Mouse (Mus musculus) fibroblast of lung, adult 2 months (primary cell): ENCODE results near the gene Preb.

ENCODE experiments used
- DNase-seq: peaks from one replicate; pipeline ENCODE4 v3.0.0-alpha.2; 2011; ENCODE audit warnings: low read depth

Preb gene

DNA sequence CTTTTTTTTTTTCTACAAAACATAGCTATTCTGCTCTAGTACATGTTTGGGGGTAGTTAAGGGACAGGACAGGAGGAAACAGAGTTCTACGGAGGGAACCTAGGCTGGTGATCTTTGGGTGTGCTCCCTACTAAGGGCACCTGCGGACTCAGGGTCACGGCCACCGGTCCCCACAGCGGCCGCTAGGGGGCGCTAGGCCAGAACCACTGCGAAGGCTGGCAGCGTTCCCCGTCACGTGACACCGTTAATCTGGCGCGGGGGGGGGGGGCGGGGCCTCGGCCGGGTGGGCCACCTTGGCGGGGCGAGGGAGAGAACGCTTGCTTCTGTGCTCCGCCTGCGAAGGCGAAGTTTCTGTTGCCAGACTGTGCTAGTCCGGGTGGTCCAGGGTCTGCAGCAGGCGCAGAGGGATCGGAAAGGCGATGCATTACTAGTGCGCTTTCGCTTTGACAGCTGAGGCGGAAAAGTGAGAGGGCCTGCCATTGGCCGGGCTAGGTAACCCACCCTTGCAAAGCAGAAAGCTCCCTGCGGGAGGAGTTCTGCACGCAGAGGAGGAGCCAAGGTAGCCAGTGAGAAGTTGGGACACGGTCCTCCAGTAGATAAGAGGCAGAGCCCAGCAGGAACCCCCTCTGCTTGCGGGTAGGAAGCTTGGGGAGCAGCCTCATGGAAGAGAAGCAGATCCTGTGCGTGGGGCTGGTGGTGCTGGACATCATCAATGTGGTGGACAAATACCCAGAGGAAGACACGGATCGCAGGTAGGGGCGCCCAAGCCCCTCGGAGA lies 38.7 kb downstream of the Preb start, which contains the start of gene Khk:
TSS of gene Khk (plus strand) at position 176 of the 778 bp plus-strand sequence.
- DNase-seq: no peak

DNA sequence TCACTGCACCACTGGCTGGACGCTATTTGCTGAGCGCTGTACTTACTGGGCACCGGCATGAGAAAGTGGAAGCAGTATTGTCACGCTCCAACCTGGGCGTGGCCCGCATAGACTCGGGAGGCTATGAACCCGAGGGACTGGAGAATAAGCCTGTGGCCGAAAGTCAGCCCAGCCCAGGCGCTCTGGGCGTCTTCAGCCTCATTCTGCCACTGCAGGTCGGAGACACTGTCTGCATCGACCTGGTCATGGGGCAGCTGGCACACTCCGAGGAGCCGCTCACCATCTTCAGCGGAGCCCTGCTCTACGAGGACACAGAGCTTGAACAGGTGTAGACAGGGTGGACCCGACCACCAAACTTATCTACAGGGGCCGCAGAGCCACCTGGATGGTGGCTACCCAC lies 39.5 kb downstream of the Preb start:
- DNase-seq: no peak

DNA sequence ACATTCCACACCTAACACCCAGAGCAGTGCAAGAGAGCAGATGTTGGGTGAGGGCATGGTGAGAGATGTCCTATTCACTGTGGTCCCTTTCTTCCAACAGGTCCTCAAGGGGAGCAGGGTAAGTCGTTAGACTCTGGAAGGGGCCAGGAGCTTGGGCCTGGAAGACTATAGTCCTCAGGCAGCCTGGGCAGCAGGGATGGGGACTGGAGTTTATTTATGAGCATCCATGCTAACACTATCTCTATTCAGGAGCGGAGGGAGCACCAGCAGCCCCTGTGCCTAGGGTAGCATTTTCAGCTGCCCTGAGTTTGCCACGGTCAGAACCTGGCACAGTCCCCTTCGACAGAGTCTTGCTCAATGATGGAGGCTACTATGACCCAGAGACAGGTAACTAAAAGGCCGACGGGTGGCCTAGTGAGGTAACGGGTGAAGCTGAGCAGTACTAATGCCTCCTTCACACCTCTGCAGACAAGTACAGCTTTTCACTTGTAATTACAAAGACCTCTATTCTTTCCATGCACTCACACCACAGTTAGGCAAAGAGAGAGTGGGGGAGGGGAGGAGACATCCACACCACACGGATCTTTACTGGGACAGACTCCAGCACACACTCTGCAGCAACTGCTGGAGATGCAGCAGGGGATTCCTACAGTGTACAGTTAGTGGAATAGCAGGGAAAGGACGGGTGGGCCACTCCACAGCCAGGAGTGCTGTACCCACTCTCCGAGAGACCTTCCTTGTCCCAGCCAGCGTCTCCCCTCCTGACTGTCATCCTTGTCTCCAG lies 40.1 kb downstream of the Preb start:
- DNase-seq: no peak

DNA sequence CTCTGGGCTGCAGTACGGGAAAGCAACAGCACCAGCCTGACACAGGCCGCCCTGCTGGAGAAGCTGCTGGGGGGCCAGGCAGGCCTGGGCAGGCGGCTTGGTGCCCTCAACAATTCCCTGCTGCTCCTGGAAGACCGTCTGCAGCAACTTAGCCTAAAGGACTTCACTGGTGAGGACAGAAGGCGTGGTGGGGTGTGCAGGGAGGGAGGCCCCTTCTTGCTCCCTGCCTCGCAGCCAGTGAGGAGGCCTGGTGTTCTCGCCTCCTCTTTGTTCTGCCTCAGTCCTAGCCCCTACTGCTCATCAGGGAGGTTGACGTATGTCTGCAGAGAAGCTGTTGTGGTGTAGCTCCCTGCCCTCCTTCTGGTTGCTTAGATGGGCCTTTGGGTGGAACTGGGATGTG lies 41.5 kb downstream of the Preb start:
- DNase-seq: no peak

GRCm38 (mm10) chr5:30917891-30918670 lies 42.1 kb downstream of the Preb start:
- no peak for DNase-seq

DNA sequence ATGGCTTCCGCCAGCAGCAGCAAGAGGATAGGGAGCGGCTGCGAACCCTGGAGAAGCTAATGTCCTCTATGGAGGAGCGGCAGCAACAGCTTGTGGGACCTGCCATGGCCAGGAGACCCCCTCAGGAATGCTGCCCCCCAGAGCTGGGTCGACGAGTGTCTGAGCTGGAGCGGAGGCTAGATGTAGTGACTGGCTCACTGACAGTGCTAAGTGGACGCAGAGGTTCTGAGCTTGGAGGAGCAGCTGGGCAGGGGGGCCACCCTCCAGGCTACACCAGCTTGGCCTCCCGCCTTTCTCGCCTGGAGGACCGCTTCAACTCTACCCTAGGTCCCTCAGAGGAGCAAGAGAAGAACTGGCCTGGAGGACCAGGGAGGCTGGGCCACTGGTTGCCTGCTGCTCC lies 42.8 kb downstream of the Preb start:
- no peak for DNase-seq

DNA sequence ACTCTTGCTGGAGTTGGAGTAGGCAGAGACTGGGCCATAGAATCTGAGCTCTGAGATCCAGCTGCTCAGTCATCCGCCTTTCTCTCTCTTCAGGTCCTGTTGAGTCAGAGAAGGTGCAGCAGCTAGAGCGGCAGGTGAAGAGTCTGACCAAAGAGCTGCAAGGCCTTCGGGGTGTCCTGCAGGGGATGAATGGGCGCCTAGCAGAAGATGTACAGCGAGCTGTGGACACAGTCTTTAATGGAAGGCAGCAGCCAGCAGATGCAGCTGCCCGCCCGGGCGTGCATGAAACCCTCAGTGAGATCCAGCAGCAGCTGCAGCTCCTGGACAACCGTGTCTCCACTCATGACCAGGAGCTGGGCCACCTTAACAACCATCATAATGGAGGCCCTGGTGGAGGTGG lies 43.3 kb downstream of the Preb start:
- DNase-seq: no peak

DNA sequence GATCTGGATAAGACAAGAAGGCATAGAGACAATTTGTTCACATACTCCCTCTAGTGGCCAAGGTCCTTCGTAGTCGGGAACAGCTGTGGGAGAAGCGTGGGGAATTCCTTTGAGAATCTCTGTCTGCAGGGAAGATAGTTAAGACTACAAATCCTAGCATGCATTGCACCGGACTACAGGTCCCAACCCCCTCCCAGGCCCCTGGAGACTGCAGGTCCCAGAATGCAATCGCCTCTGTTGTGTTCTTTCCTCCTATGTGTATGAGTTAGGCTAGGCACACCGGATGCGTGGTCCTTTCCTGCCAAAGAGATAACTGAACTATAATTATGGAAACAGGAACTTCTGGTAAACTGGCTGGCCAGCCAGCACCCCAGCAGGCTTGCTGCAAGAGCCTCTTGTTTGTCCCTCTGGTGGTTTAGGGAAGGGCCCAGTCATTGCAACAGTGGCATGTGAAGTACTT lies 44.2 kb downstream of the Preb start:
- DNase-seq: peak; percentile 85

DNA sequence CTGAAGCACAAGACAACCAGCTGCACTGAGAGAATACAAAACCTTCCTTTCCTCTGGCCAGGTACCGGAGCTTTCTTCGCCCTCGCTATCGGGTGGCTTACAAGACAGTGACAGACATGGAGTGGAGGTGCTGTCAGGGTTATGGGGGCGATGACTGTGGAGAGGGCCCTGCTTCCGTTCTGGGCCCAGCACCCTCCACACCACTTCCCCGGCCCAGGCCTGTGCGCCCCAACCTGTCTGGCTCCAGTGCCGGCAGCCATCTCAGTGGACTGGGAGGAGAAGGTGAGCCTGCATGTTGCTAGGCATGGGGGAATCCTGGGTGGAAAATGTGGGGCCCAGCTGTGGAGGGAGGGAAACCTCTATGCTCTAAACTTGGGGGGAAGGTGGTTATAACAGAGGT lies 44.7 kb downstream of the Preb start:
- no peak for DNase-seq

- no peak for DNase-seq
Observed at GRCm38 (mm10) chr5:30914849-30915248, 45.3 kb downstream of the Preb start.

DNA sequence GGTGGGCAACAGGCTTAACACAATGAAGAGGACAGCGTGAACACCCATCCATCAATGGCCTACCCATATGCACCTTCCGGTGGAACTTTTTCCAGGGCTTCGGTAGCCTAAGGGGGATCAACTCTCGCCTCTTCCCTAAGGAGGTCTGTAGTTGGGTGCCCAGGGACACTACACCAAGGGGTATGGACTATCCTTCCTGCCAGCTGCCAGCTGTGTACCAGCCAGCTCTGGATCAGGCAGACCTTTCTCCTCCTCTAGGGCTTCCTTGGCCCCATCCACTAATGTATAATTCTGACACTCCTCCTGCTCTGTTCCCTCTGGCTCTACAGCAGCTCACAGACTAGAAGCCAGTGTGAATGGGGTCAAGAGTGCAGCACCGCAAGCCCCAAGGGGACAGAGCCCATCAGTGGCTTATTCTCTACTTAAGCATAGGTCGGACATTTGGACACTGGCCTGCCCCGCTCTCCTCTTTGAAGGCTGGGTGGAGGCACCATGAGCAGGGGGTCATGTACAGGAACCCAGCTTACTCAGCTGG lies 46.0 kb downstream of the Preb start:
- DNase-seq: no peak

DNA sequence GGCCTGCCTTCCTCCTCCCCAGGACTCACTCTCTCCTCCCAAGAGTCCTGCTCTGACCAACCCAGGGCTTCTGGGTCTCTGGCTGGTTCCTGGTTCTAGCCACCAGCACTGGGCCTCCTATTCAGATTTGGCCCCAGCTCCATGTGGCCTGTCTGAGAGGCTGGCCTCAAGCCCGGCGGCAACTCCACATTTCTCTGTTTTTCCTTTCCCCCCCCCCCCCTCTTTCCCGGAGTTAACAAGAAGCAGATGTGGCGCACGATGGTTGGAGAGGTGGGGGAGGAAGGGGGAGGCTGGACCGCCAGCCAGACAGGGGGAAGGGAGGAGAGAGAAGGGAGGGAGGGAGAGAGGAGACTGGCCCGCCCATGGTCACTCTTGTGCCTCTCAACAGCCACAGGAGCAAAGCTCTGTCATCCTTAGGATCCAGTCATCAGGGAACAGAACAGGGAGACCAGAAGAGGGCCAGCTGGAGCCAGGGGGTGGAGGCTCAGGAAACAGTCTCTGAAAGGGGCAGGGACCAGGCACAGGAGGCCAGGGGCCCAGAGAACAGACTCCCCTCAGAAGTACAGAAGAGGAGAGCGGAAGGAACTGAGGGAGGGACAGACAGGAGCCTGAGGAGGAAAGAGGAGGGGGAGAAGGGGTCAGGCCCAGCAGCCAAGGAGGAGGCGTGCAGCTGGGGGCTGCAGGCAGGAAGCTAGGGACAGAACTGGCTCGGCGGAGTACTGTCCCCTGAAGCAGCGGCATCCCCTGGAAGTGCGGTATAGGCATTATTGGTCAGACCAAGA lies 46.9 kb downstream of the Preb start, which contains the start of gene Emilin1:
TSS of gene Emilin1 (plus strand) at position 343 of the 782 bp plus-strand sequence.
- peak; percentile 88 for DNase-seq

- DNase-seq: peak; percentile 48
Observed at GRCm38 (mm10) chr5:30912156-30912555, 48.0 kb downstream of the Preb start.

- peak; percentile 80 for DNase-seq
Observed at GRCm38 (mm10) chr5:30910481-30910880, 49.7 kb downstream of the Preb start.

DNA sequence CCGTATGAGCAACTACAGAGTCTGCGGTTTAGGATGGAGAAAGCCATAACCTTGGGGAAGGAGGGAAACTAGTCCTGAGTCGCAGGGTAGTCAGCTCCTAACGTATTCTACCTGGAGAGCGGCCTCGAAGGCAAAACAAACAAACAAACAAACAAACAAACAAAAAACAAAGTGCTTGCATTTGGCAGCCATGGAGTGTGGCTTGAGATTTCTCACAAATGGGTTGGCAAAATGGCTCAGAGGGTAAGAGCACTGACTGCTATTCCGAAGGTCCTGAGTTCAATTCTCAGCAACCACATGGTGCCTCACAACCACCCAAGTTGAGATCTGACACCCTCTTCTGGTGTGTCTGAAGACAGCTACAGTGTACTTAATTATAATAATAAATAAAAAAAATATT lies 50.3 kb downstream of the Preb start:
- DNase-seq: no peak

- no peak for DNase-seq
Observed at GRCm38 (mm10) chr5:30909300-30909659, 50.9 kb downstream of the Preb start.

GRCm38 (mm10) chr5:30908426-30909299 lies 51.5 kb downstream of the Preb start:
- peak; percentile 91 for DNase-seq

- peak; percentile 92 for DNase-seq
Observed at GRCm38 (mm10) chr5:30907413-30908059, 52.6 kb downstream of the Preb start, which contains the start of gene Ost4. TSS of gene Ost4 (minus strand) at chr5:30907788.

GRCm38 (mm10) chr5:30901860-30902259 lies 58.3 kb downstream of the Preb start:
- no peak for DNase-seq
